Mouse (Mus musculus) CH12.LX (cell line): ENCODE results near the gene Paqr5. TPM values are rescaled to one million over a fixed set of nuclear protein-coding genes. Genes with fewer than 3 reads are reported as not detected.

Experiments used
- DNase-seq: peaks from one replicate; pipeline ENCODE4 v3.0.0-alpha.2; 2013; ENCODE audit errors: extremely low read depth
- H3K27ac ChIP-seq: 2 replicates; pipeline ENCODE4 v1.5.1; 2012; ENCODE audit warnings: low read depth, mild to moderate bottlenecking, control low read depth, moderate library complexity; ENCODE audit not compliant: insufficient read depth
- H3K27me3 ChIP-seq: replicated peaks from 2 replicates; pipeline ENCODE3; 2012; ENCODE audit warnings: inconsistent platforms
- H3K36me3 ChIP-seq, 2 experiments: replicated peaks in 1 of 2; 2 replicates each; pipeline versions ENCODE3 to v1.6.1; 2012; ENCODE audit warnings: inconsistent platforms in 1 of 2, low read length in 1 of 2, mild to moderate bottlenecking in 1 of 2, mixed read lengths in 1 of 2, moderate library complexity in 1 of 2; ENCODE audit not compliant: control insufficient read depth in 1 of 2, insufficient read depth in 1 of 2
- H3K4me1 ChIP-seq, 2 experiments: 2 replicates each; pipeline ENCODE4 v1.6.1; 2012; ENCODE audit warnings: inconsistent platforms in 1 of 2, moderate library complexity in 1 of 2; ENCODE audit not compliant: insufficient read depth in 2 of 2, control insufficient read depth in 1 of 2
- H3K4me2 ChIP-seq: 2 replicates; pipeline ENCODE4 v1.6.1; 2012; ENCODE audit warnings: low read depth, mild to moderate bottlenecking, control low read depth; ENCODE audit not compliant: poor library complexity, insufficient read depth, severe bottlenecking
- H3K4me3 ChIP-seq, 3 experiments: fragments of 150-350 bp in 1 of 3; sonication (generic) in 1 of 3; replicated peaks in 1 of 3; 2 replicates each; pipeline versions ENCODE3 to v1.5.1; 2011 to 2012; ENCODE audit warnings: low read depth in 2 of 3, low read length in 2 of 3, mild to moderate bottlenecking in 2 of 3, moderate library complexity in 2 of 3, control low read depth in 1 of 3, improper control_type of control experiment in 1 of 3, inconsistent platforms in 1 of 3, mixed read lengths in 1 of 3; ENCODE audit not compliant: poor library complexity in 1 of 3
- H3K79me2 ChIP-seq: replicated peaks from 2 replicates; pipeline ENCODE4 v1.6.1; 2012; ENCODE audit warnings: mild to moderate bottlenecking, moderate library complexity; ENCODE audit not compliant: control insufficient read depth, poor library complexity, insufficient read depth, severe bottlenecking; ENCODE audit errors: extremely low read depth
- H3K9ac ChIP-seq: 2 replicates; pipeline ENCODE4 v1.6.1; 2012; ENCODE audit warnings: low read depth, mild to moderate bottlenecking, control low read depth, moderate library complexity; ENCODE audit not compliant: insufficient read depth
- H3K9me3 ChIP-seq: replicated peaks from 2 replicates; pipeline ENCODE3; 2012; ENCODE audit warnings: low read length, inconsistent platforms, mixed read lengths
- CHD1 ChIP-seq: IDR thresholded peaks from 2 replicates; pipeline ENCODE4 v1.6.1; 2012; ENCODE audit warnings: low read depth, low read length, improper control_type of control experiment, inconsistent platforms
- CHD2 ChIP-seq: IDR thresholded peaks from 2 replicates; pipeline ENCODE4 v1.6.1; 2011; ENCODE audit warnings: low read length, improper control_type of control experiment
- CTCF ChIP-seq, 2 experiments: IDR thresholded peaks in 1 of 2; conservative IDR thresholded peaks in 1 of 2; 2 replicates each; pipeline ENCODE4 v1.5.1; 2011 to 2012; ENCODE audit warnings: low read depth in 2 of 2, low read length in 2 of 2, improper control_type of control experiment in 1 of 2, inconsistent platforms in 1 of 2, mild to moderate bottlenecking in 1 of 2, moderate library complexity in 1 of 2
- EP300 ChIP-seq: IDR thresholded peaks from 2 replicates; pipeline ENCODE4 v1.6.1; 2011; ENCODE audit warnings: low read length, improper control_type of control experiment
- JUN ChIP-seq: IDR thresholded peaks from 2 replicates; pipeline ENCODE4 v1.6.1; 2011; ENCODE audit warnings: low read depth, mild to moderate bottlenecking, low read length, improper control_type of control experiment, moderate library complexity; ENCODE audit not compliant: insufficient read depth
- KAT2A ChIP-seq: IDR thresholded peaks from 2 replicates; pipeline ENCODE4 v1.6.1; 2012; ENCODE audit warnings: low read length, improper control_type of control experiment, inconsistent platforms; ENCODE audit not compliant: insufficient replicate concordance
- MAFK ChIP-seq: IDR thresholded peaks from 2 replicates; pipeline ENCODE4 v1.6.1; 2011; ENCODE audit warnings: low read length, improper control_type of control experiment; ENCODE audit not compliant: insufficient replicate concordance
- MAX ChIP-seq: IDR thresholded peaks from 2 replicates; pipeline ENCODE4 v1.6.1; 2011; ENCODE audit warnings: low read length, improper control_type of control experiment
- MEF2A ChIP-seq: IDR thresholded peaks from 2 replicates; pipeline ENCODE4 v1.6.1; 2014; ENCODE audit warnings: low read depth, mild to moderate bottlenecking, inconsistent platforms, low read length, improper control_type of control experiment, borderline replicate concordance
- MXI1 ChIP-seq: IDR thresholded peaks from 2 replicates; pipeline ENCODE4 v1.6.1; 2011; ENCODE audit warnings: mild to moderate bottlenecking, low read depth, low read length, improper control_type of control experiment
- NELFE ChIP-seq: IDR thresholded peaks from 2 replicates; pipeline ENCODE4 v1.6.1; 2011; ENCODE audit warnings: low read depth, low read length, improper control_type of control experiment
- NRF1 ChIP-seq: IDR thresholded peaks from 2 replicates; pipeline ENCODE4 v1.6.1; 2014; ENCODE audit warnings: low read depth, mild to moderate bottlenecking, inconsistent platforms, low read length, improper control_type of control experiment, moderate library complexity
- PAX5 ChIP-seq: IDR thresholded peaks from 2 replicates; pipeline ENCODE4 v1.6.1; 2012; ENCODE audit warnings: low read length, inconsistent platforms, mixed read lengths
- POLR2A ChIP-seq: IDR thresholded peaks from 2 replicates; pipeline ENCODE4 v1.6.1; 2011; ENCODE audit warnings: low read depth, mild to moderate bottlenecking, improper control_type of control experiment, low read length
- POLR2AphosphoS2 ChIP-seq: IDR thresholded peaks from 2 replicates; pipeline ENCODE4 v1.6.1; 2011; ENCODE audit warnings: low read depth, low read length, improper control_type of control experiment
- RAD21 ChIP-seq: IDR thresholded peaks from 2 replicates; pipeline ENCODE4 v1.6.1; 2011; ENCODE audit warnings: low read depth, mild to moderate bottlenecking, low read length, improper control_type of control experiment, moderate library complexity
- RCOR1 ChIP-seq: conservative IDR thresholded peaks from 2 replicates; pipeline ENCODE4 v1.6.1; 2012; ENCODE audit warnings: low read depth, mild to moderate bottlenecking, inconsistent platforms, low read length, improper control_type of control experiment
- SMC3 ChIP-seq: IDR thresholded peaks from 2 replicates; pipeline ENCODE4 v1.6.1; 2011; ENCODE audit warnings: low read depth, low read length, improper control_type of control experiment
- TBP ChIP-seq: conservative IDR thresholded peaks from 2 replicates; pipeline ENCODE4 v1.6.1; 2011; ENCODE audit warnings: low read depth, low read length, improper control_type of control experiment
- UBTF ChIP-seq: IDR thresholded peaks from 2 replicates; pipeline ENCODE4 v1.6.1; 2012; ENCODE audit warnings: low read depth, mild to moderate bottlenecking, inconsistent platforms, low read length, improper control_type of control experiment, moderate library complexity
- USF1 ChIP-seq: IDR thresholded peaks from 2 replicates; pipeline ENCODE4 v1.6.1; 2014; ENCODE audit warnings: low read depth, mild to moderate bottlenecking, inconsistent platforms, low read length, improper control_type of control experiment
- USF2 ChIP-seq: conservative IDR thresholded peaks from 2 replicates; pipeline ENCODE4 v1.6.1; 2011; ENCODE audit warnings: low read depth, low read length, improper control_type of control experiment
- ZMIZ1 ChIP-seq: IDR thresholded peaks from 2 replicates; pipeline ENCODE4 v1.6.1; 2012; ENCODE audit warnings: low read depth, mild to moderate bottlenecking, inconsistent platforms, low read length, improper control_type of control experiment
- ZNF384 ChIP-seq: IDR thresholded peaks from 2 replicates; pipeline ENCODE4 v1.6.1; 2012; ENCODE audit warnings: low read depth, low read length, improper control_type of control experiment, inconsistent platforms
- dilution Hi-C: fragments of 300-500 bp; cut with MboI; formaldehyde crosslinking; loops from 2 replicates; pipeline ENCODE4 v1.14.3; 2020; ENCODE audit warnings: low sequenced_read_pairs; ENCODE audit not compliant: extremely low pct_unique_long_range_greater_than_20kb, extremely low pct_ligation_motif_present
- in situ Hi-C: fragments of 300-500 bp; cut with MboI; formaldehyde crosslinking; loops from 3 replicates; pipeline ENCODE4 v1.14.3; 2019; ENCODE audit warnings: low sequenced_read_pairs, low pct_ligation_motif_present, low pct_unique_long_range_greater_than_20kb, mixed read lengths
- polyA plus RNA-seq: library from polyadenylated mRNA; unstranded; fragments of >175 nt; gene quantifications from 2 replicates; pipeline ENCODE4 v1.2.1, GENCODE M21; 2012; ENCODE audit warnings: low read depth; ENCODE audit not compliant: insufficient read length
- total RNA-seq, 2 experiments: library from RNA; depleted of rRNA; stranded (reverse); fragments of 300-350 nt in 1 of 2; fragments of >200 nt in 1 of 2; gene quantifications; 2 replicates each; pipeline ENCODE4 v1.2.3; 2012 to 2014

Paqr5 gene
- total and polyA plus RNA-seq, 3 experiments = 0.38 to 0.43 (median 0.39) TPM

DNA sequence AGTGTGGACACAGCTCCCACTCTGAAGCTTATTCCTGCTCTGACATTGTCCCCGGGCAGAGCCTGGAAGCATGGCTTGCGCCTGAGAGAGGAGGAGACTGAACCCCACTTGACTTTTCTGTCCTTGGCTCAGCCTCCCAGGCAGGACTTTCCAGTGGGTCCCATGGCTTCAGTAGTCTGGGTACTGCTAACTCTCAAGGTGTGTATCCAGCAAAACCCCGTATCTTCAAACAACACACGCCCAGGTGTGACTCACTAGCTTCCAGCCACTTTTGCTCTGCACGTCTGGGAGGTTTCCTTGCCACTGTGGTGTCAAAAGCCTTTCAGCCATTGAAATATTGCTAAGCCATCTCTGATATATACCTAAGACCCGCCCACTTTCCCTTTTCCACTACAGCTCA, 9.3 kb downstream of the Paqr5 start:
- no peak overlapping the region for H3K4me2 ChIP-seq
- in situ Hi-C loops (no loop called here), dilution Hi-C loops (no loop called here)
- H3K4me1 ChIP-seq = peaks cover 5 to 14% of the 10 kb centered on the region in 2 experiments; a peak in 3 of 4 replicates
- no peak overlapping the region for H3K4me3 ChIP-seq
- H3K9me3 ChIP-seq = peaks cover 4% of the 10 kb centered on the region
- TF ChIP-seq MXI1 (no peak), CHD1 (no peak), NELFE (no peak), UBTF (no peak), MAFK (no peak), USF2 (no peak)
- no peaks in the 10 kb centered on the region for H3K36me3 ChIP-seq
- no peak overlapping the region for H3K9ac ChIP-seq
- DNase-seq = no peak
- H3K79me2 ChIP-seq = no peaks in the 10 kb centered on the region
- H3K27me3 ChIP-seq = peaks cover 81% of the 10 kb centered on the region
- H3K27ac ChIP-seq = no peak overlapping the region

DNA sequence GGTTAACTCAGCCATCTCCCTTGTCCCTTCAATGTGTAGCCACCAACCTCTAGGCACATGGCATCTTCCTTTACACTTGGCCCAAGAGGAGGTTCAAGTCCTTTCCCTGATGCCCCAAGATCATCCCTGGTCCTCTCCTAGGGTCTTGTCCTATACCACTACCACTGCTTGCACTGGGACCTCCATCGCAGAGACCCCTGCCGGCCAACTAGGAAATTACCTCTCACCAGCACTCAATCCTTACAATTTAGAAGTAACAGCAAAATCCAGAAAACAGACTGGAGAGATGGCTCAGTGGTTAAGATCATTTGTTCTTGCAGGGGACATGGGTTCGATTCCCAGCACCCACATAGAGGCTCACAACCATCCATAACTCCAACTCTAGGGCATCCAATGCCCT, 11.2 kb downstream of the Paqr5 start:
- TF ChIP-seq PAX5 (no peak), SMC3 (peak; percentile 22), CTCF (conservative IDR thresholded peaks at IDR 0.05 in 1 of 2, IDR thresholded peaks at IDR 0.05 in 1 of 2; ENCODE audit: low read depth in 2 of 2, low read length in 2 of 2) (peak; percentile 15 to 59; a peak in 3 of 4 replicates), MEF2A (no peak)
- no peak overlapping the region for H3K27ac ChIP-seq
- H3K4me2 ChIP-seq = no peak overlapping the region
- peaks cover 4% of the 10 kb centered on the region for H3K9me3 ChIP-seq
- peaks cover 72% of the 10 kb centered on the region for H3K27me3 ChIP-seq
- H3K4me1 ChIP-seq = peaks cover 2 to 10% of the 10 kb centered on the region in 2 experiments; a peak in 3 of 4 replicates
- no peaks in the 10 kb centered on the region for H3K36me3 ChIP-seq
- no peak overlapping the region for H3K4me3 ChIP-seq
- dilution Hi-C loops = no loop called here
- no peak overlapping the region for H3K9ac ChIP-seq
- in situ Hi-C loops = no loop called here
- DNase-seq = no peak
- no peaks in the 10 kb centered on the region for H3K79me2 ChIP-seq

DNA sequence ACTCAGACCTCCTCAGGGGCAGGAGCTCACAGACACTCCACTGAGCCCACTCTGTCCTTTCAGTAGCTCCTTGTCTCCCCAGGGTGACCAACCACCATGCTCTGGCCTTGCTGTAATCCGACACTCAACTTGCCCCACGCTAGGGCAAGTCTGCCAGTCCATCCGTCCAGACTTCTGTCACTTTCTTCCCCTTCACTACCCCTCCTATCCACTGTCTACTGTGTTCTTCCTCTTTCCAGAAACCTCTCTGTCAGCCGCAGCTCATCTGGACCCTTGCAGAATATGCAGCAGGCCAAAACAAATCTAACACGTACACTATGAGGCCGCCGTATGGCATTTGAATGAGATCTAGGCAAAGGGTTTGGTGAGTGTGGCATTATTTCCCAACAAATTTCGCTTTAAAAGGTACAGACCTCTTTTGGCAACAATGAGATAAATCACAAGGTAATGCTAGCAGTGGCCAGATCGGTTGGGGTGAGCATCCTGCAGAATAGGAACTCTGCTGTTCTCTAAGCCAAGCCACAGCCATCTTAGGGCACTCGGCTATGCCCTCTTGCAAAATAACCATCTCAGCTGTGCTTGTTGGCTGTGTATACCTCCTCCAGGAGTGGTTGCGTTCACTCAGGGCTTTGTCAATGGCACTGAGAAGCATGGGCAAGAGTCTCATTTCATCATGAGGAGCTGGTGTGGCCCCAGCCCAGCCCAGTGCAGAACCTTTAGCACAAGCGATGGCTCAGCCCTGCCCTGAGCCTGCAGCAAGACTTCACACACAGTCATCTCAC, 13.1 kb downstream of the Paqr5 start:
- H3K4me1 ChIP-seq = peaks cover 0 to 2% of the 10 kb centered on the region in 2 experiments; a peak in 1 of 4 replicates
- H3K79me2 ChIP-seq = no peaks in the 10 kb centered on the region
- H3K9me3 ChIP-seq = peaks cover 4% of the 10 kb centered on the region
- no peak overlapping the region for H3K27ac ChIP-seq
- no peak overlapping the region for H3K4me2 ChIP-seq
- H3K27me3 ChIP-seq = peaks cover 70% of the 10 kb centered on the region
- no peak for TF ChIP-seq EP300
- TF ChIP-seq KAT2A = no peak
- no peak for TF ChIP-seq SMC3
- TF ChIP-seq JUN = no peak
- TF ChIP-seq MAX = no peak
- no peak for TF ChIP-seq CHD1
- no peak for TF ChIP-seq CHD2
- TF ChIP-seq MXI1 = no peak
- no peak for TF ChIP-seq RCOR1
- TF ChIP-seq POLR2AphosphoS2 = no peak
- TF ChIP-seq ZNF384 = no peak
- TF ChIP-seq POLR2A = no peak
- TF ChIP-seq TBP = no peak
- no peak for TF ChIP-seq RAD21
- no peak for TF ChIP-seq NRF1
- no peak for TF ChIP-seq UBTF
- TF ChIP-seq ZMIZ1 = no peak
- TF ChIP-seq PAX5 = no peak
- no peak for TF ChIP-seq USF1
- in situ Hi-C loops (no loop called here), dilution Hi-C loops (no loop called here)
- H3K4me3 ChIP-seq = no peak overlapping the region
- no peaks in the 10 kb centered on the region for H3K36me3 ChIP-seq
- no peak overlapping the region for H3K9ac ChIP-seq
- no peak for DNase-seq
